Mouse (Mus musculus) kidney, embryonic 16.5 days (tissue): Measurements from ENCODE around the gene Tpbgl. TPM values are rescaled to one million over a fixed set of nuclear protein-coding genes. Genes with fewer than 3 reads are reported as not detected.
A peak's percentile ranks its signal among the peaks of the same experiment; 100 is the strongest.

Experiments
- ATAC-seq: fragments of 200-750 bp; cut with Nextera tagmentation; 2 replicates; pipeline ENCODE4 v1.8.0; 2017; ENCODE audit warnings: moderate TSS enrichment; ENCODE audit not compliant: low FRiP score, low TSS enrichment
- H3K27ac ChIP-seq: fragments of 300-500 bp; sonication (generic); 2 replicates; pipeline ENCODE4 v1.5.1; 2014; ENCODE audit warnings: low read length
- H3K27me3 ChIP-seq: fragments of 300-500 bp; sonication (generic); 2 replicates; pipeline ENCODE4 v1.6.1; 2014; ENCODE audit warnings: low read length, control low read depth, mixed read lengths; ENCODE audit not compliant: insufficient read depth
- H3K36me3 ChIP-seq: fragments of 300-500 bp; sonication (generic); 2 replicates; pipeline ENCODE4 v1.6.1; 2014; ENCODE audit warnings: low read length, control low read depth, mixed read lengths; ENCODE audit not compliant: insufficient read depth
- H3K4me1 ChIP-seq: fragments of 300-500 bp; sonication (generic); 2 replicates; pipeline ENCODE4 v1.6.1; 2014; ENCODE audit warnings: low read length, control low read depth, mixed read lengths; ENCODE audit not compliant: insufficient read depth
- H3K4me2 ChIP-seq: fragments of 300-500 bp; sonication (generic); replicated peaks from 2 replicates; pipeline ENCODE4 v1.6.1; 2014; ENCODE audit warnings: low read depth, low read length
- H3K4me3 ChIP-seq: fragments of 300-500 bp; sonication (generic); 2 replicates; pipeline ENCODE4 v1.5.1; 2014; ENCODE audit warnings: mild to moderate bottlenecking, low read length
- H3K9ac ChIP-seq: fragments of 300-500 bp; sonication (generic); replicated peaks from 2 replicates; pipeline ENCODE4 v1.6.1; 2014; ENCODE audit warnings: low read length
- H3K9me3 ChIP-seq: fragments of 300-500 bp; sonication (generic); 2 replicates; pipeline ENCODE4 v1.6.1; 2016; ENCODE audit warnings: low read length, control low read depth
- WGBS: fragments of 180-500 bp; shearing (Covaris S2); extraction: QIAGEN DNeasy Blood & Tissue Kit; methylation state at CpG from one replicate; pipeline ENCODE4 v1.1.7; 2014; 5-methylcytosine and 5-hydroxymethylcytosine counted together
- polyA plus RNA-seq: library from polyadenylated mRNA; unstranded; fragments of >200 nt; fragmentation: Nextera tagmentation; extraction: Ambion mirVana; gene quantifications from 2 replicates; pipeline ENCODE4 v1.2.1, GENCODE M21; 2015

Tpbgl gene
- 0.67 and 0.72 TPM in 2 replicates for polyA plus RNA-seq

- peaks cover 52% of the 10 kb centered on the region for H3K27me3 ChIP-seq
- H3K9me3 ChIP-seq = no peaks in the 10 kb centered on the region
- H3K4me2 ChIP-seq = peak within 1 kb of the TSS; percentile 96
- peak within 1 kb of the TSS; percentile 56 for H3K4me3 ChIP-seq
- peak; percentile 49 for ATAC-seq
- H3K36me3 ChIP-seq = no peaks in the 10 kb centered on the region
- no peak within 1 kb of the TSS for H3K27ac ChIP-seq
- peaks cover 21% of the 10 kb centered on the region for H3K4me1 ChIP-seq
- under 1% methylated on average over 69 of the region's 83 CpGs for WGBS
- peak within 1 kb of the TSS; percentile 52 for H3K9ac ChIP-seq
Measured at GRCm38 (mm10) chr7:99626376-99627270, at the start of gene Tpbgl. TSS of gene Tpbgl (minus strand) at chr7:99627103.

- Histone ChIP-seq H3K9ac (no peak overlapping the region), H3K4me1 (no peaks in the 10 kb centered on the region), H3K4me3 (no peak overlapping the region), H3K9me3 (no peaks in the 10 kb centered on the region), H3K36me3 (no peaks in the 10 kb centered on the region), H3K27me3 (no peaks in the 10 kb centered on the region), H3K27ac (no peak overlapping the region), H3K4me2 (no peak overlapping the region)
- no peak for ATAC-seq
- WGBS = 82% methylated on average over 3 of the region's 3 CpGs
Measured at GRCm38 (mm10) chr7:99674890-99675289, 48.0 kb upstream of the Tpbgl start.

GRCm38 (mm10) chr7:99674209-99674608 is 47.3 kb upstream of the Tpbgl start:
- Histone ChIP-seq H3K27ac (no peak overlapping the region), H3K4me2 (no peak overlapping the region), H3K36me3 (no peaks in the 10 kb centered on the region), H3K9me3 (no peaks in the 10 kb centered on the region), H3K4me3 (no peak overlapping the region), H3K27me3 (no peaks in the 10 kb centered on the region), H3K4me1 (no peaks in the 10 kb centered on the region), H3K9ac (no peak overlapping the region)
- 75% methylated on average over 5 of the region's 5 CpGs for WGBS
- ATAC-seq = no peak

GRCm38 (mm10) chr7:99673188-99673587 is 46.3 kb upstream of the Tpbgl start:
- H3K9me3 ChIP-seq = no peaks in the 10 kb centered on the region
- H3K36me3 ChIP-seq = no peaks in the 10 kb centered on the region
- no peak overlapping the region for H3K4me3 ChIP-seq
- H3K9ac ChIP-seq = no peak overlapping the region
- H3K4me2 ChIP-seq = no peak overlapping the region
- H3K27ac ChIP-seq = no peak overlapping the region
- ATAC-seq = no peak
- WGBS = 75% methylated on average over 8 of the region's 8 CpGs
- peaks cover 2% of the 10 kb centered on the region; the same call in 1 of the 2 replicates for H3K4me1 ChIP-seq
- no peaks in the 10 kb centered on the region for H3K27me3 ChIP-seq

- Histone ChIP-seq H3K9me3 (no peaks in the 10 kb centered on the region), H3K4me2 (no peak overlapping the region), H3K27me3 (peaks cover 3% of the 10 kb centered on the region; the same call in 1 of the 2 replicates), H3K36me3 (no peaks in the 10 kb centered on the region), H3K9ac (no peak overlapping the region), H3K27ac (no peak overlapping the region), H3K4me1 (peaks cover 2% of the 10 kb centered on the region; the same call in 1 of the 2 replicates), H3K4me3 (no peak overlapping the region)
- WGBS = 75% methylated on average over 9 of the region's 9 CpGs
- no peak for ATAC-seq
Measured at GRCm38 (mm10) chr7:99671544-99672435, 44.9 kb upstream of the Tpbgl start.

GRCm38 (mm10) chr7:99670915-99671314 is 44.0 kb upstream of the Tpbgl start:
- no peak overlapping the region for H3K4me3 ChIP-seq
- H3K9ac ChIP-seq = no peak overlapping the region
- H3K9me3 ChIP-seq = no peaks in the 10 kb centered on the region
- no peak overlapping the region for H3K4me2 ChIP-seq
- WGBS = 72% methylated on average over 4 of the region's 4 CpGs
- H3K27ac ChIP-seq = no peak overlapping the region
- H3K27me3 ChIP-seq = peaks cover 3% of the 10 kb centered on the region; the same call in 1 of the 2 replicates
- no peak for ATAC-seq
- H3K4me1 ChIP-seq = peaks cover 2% of the 10 kb centered on the region; the same call in 1 of the 2 replicates
- H3K36me3 ChIP-seq = no peaks in the 10 kb centered on the region

- peak; percentile 35; the same call in 1 of the 2 replicates for ATAC-seq
- 42% methylated on average over 4 of the region's 4 CpGs for WGBS
- no peak overlapping the region for H3K27ac ChIP-seq
Measured at GRCm38 (mm10) chr7:99668802-99669201, 41.9 kb upstream of the Tpbgl start.

GRCm38 (mm10) chr7:99667096-99667495 is 40.2 kb upstream of the Tpbgl start:
- no peak overlapping the region for H3K4me3 ChIP-seq
- WGBS = 52% methylated on average over 16 of the region's 16 CpGs
- H3K9me3 ChIP-seq = no peaks in the 10 kb centered on the region
- no peak for ATAC-seq
- no peak overlapping the region for H3K27ac ChIP-seq
- H3K4me2 ChIP-seq = no peak overlapping the region
- H3K9ac ChIP-seq = no peak overlapping the region
- H3K4me1 ChIP-seq = peaks cover 14% of the 10 kb centered on the region
- H3K27me3 ChIP-seq = peaks cover 3% of the 10 kb centered on the region; the same call in 1 of the 2 replicates
- H3K36me3 ChIP-seq = no peaks in the 10 kb centered on the region

More at GRCm38 (mm10) chr7:99668802-99669201, 41.9 kb upstream of the Tpbgl start:
- Histone ChIP-seq H3K27me3 (peaks cover 3% of the 10 kb centered on the region; the same call in 1 of the 2 replicates), H3K4me3 (no peak overlapping the region), H3K4me2 (no peak overlapping the region), H3K9ac (no peak overlapping the region), H3K9me3 (no peaks in the 10 kb centered on the region), H3K4me1 (peaks cover 14% of the 10 kb centered on the region), H3K36me3 (no peaks in the 10 kb centered on the region)

GRCm38 (mm10) chr7:99665731-99666452 is 39.0 kb upstream of the Tpbgl start:
- H3K4me3 ChIP-seq = no peak overlapping the region
- H3K4me2 ChIP-seq = no peak overlapping the region
- H3K27me3 ChIP-seq = peaks cover 3% of the 10 kb centered on the region; the same call in 1 of the 2 replicates
- no peaks in the 10 kb centered on the region for H3K36me3 ChIP-seq
- 85% methylated on average over 10 of the region's 10 CpGs for WGBS
- no peak overlapping the region for H3K9ac ChIP-seq
- H3K27ac ChIP-seq = no peak overlapping the region
- H3K9me3 ChIP-seq = no peaks in the 10 kb centered on the region
- H3K4me1 ChIP-seq = peaks cover 14% of the 10 kb centered on the region
- no peak for ATAC-seq
